Mouse (Mus musculus): Measurements from ENCODE around the gene Tnfrsf1b.

- TF ChIP-seq USF1 (IDR thresholded peaks at IDR 0.05; ENCODE audit: low read depth) (no peak), POLR2A (IDR thresholded peaks at IDR 0.05; ENCODE audit: insufficient read length, low read depth) (no peak), MAX (IDR thresholded peaks at IDR 0.05; ENCODE audit: low read depth) (no peak), POLR2AphosphoS2 (IDR thresholded peaks at IDR 0.05; ENCODE audit: insufficient read length, low read depth) (no peak), TCF12 (IDR thresholded peaks at IDR 0.05; ENCODE audit: insufficient read depth, poor library complexity, severe bottlenecking) (no peak), REST (IDR thresholded peaks at IDR 0.05; ENCODE audit: insufficient read depth, insufficient read length) (no peak), E2F4 (IDR thresholded peaks at IDR 0.05; ENCODE audit: insufficient read depth) (no peak), SRF (IDR thresholded peaks at IDR 0.05; ENCODE audit: control insufficient read depth, insufficient read length, low read depth) (no peak)
Measured at GRCm38 (mm10) chr4:145244676-145245075, 2.0 kb downstream of the Tnfrsf1b start.
